10 mouse cellular contexts compared by ENCODE assay signal in genomic region chr2:156688604-156689003, GRCm38 (mm10).
A peak's percentile ranks its signal among the peaks of the same experiment; 100 is the strongest.
DNase-seq lines count a peak whose midpoint lies in the region; ATAC-seq lines count a peak whose summit lies in the region.
"Had no signal": no experiment of that assay in that cellular context is flagged by ENCODE, and none has a peak within 500 bp of the region (broad histone marks: within the 10 kb centered on the region; RNA-seq: fewer than 3 reads in every experiment).

No protein-coding gene starts in this region.

- peaks cover 12% of the 10 kb centered on the region for H3K4me1 ChIP-seq in heart, embryonic 10.5 days
- peaks cover 19% of the 10 kb centered on the region for H3K4me1 ChIP-seq in hindbrain, embryonic 12.5 days
- H3K4me1 ChIP-seq in neural tube, embryonic 13.5 days (replicated peaks): peaks cover 28% of the 10 kb centered on the region

- no peaks in the 10 kb centered on the region for H3K9me3 ChIP-seq in heart, embryonic 10.5 days
- no peaks in the 10 kb centered on the region for H3K9me3 ChIP-seq in hindbrain, embryonic 12.5 days (replicated peaks)
- no peaks in the 10 kb centered on the region for H3K9me3 ChIP-seq in neural tube, embryonic 13.5 days

- H3K27ac ChIP-seq in heart, embryonic 10.5 days: no peak overlapping the region
- no peak overlapping the region for H3K27ac ChIP-seq in hindbrain, embryonic 12.5 days
- H3K27ac ChIP-seq in neural tube, embryonic 13.5 days (replicated peaks): no peak overlapping the region; the same call in 1 of the 2 replicates

- H3K4me2 ChIP-seq in hindbrain, embryonic 12.5 days (replicated peaks): 0 out of 2 replicates have a peak overlapping the region, but pooled peaks have one; percentile 15
- H3K4me2 ChIP-seq in neural tube, embryonic 13.5 days: peak overlapping the region; percentile 34

- H3K36me3 ChIP-seq in heart, embryonic 10.5 days: no peaks in the 10 kb centered on the region
- H3K36me3 ChIP-seq in hindbrain, embryonic 12.5 days: no peaks in the 10 kb centered on the region
- no peaks in the 10 kb centered on the region for H3K36me3 ChIP-seq in neural tube, embryonic 13.5 days

- peaks cover 56% of the 10 kb centered on the region for H3K27me3 ChIP-seq in heart, embryonic 10.5 days (ENCODE audit: insufficient read depth, poor library complexity, severe bottlenecking)
- peaks cover 15% of the 10 kb centered on the region; the same call in 1 of the 2 replicates for H3K27me3 ChIP-seq in hindbrain, embryonic 12.5 days
- H3K27me3 ChIP-seq in neural tube, embryonic 13.5 days: peaks cover 14% of the 10 kb centered on the region

- 0 out of 2 replicates have a peak overlapping the region, but pooled peaks have one; percentile 15 for H3K4me3 ChIP-seq in heart, embryonic 10.5 days
- no peak overlapping the region for H3K4me3 ChIP-seq in hindbrain, embryonic 12.5 days
- H3K4me3 ChIP-seq in neural tube, embryonic 13.5 days: no peak overlapping the region

- WGBS in heart, embryonic 10.5 days: 4% methylated on average over 14 of the region's 14 CpGs
- 5% methylated on average over 14 of the region's 14 CpGs for WGBS in hindbrain, embryonic 12.5 days
- WGBS in neural tube, embryonic 13.5 days: 4% methylated on average over 14 of the region's 14 CpGs

- DNase-seq in heart, embryonic 10.5 days (ENCODE audit: low spot score): no peak
- DNase-seq in heart, adult 8-10 months (ENCODE audit: low spot score): no peak
- DNase-seq in cerebellum, adult 9-10 months: peak; percentile 70
- DNase-seq in urinary bladder, postnatal 14 days (ENCODE audit: low spot score): no peak
- DNase-seq in spleen, adult 18-20 months: no peak
- DNase-seq in kidney, adult 11 months: no peak
- DNase-seq: B cell, adult 2 months; lung, postnatal 36 days had no signal

- no peak for ATAC-seq in hindbrain, embryonic 12.5 days (ENCODE audit: low FRiP score)
- ATAC-seq in neural tube, embryonic 13.5 days (ENCODE audit: low read depth): 0 out of 2 replicates have a peak, but pooled peaks have one; percentile 9

- no peak overlapping the region for H3K9ac ChIP-seq in hindbrain, embryonic 12.5 days
- H3K9ac ChIP-seq in neural tube, embryonic 13.5 days: no peak overlapping the region
